Mouse (Mus musculus): Measurements from ENCODE around the gene Hspbap1.
A peak's percentile ranks its signal among the peaks of the same experiment; 100 is the strongest.

Gene Hspbap1

GRCm38 (mm10) chr16:35769878-35770657 lies at the start of gene Hspbap1:
Gene Hspbap1, plus strand, starts transcription at chr16:35770375.
- peak; percentile 94 to 95 for DNase-seq

GRCm38 (mm10) chr16:35724561-35724960 lies 45.6 kb upstream of the Hspbap1 start:
- DNase-seq, result no peak

DNA sequence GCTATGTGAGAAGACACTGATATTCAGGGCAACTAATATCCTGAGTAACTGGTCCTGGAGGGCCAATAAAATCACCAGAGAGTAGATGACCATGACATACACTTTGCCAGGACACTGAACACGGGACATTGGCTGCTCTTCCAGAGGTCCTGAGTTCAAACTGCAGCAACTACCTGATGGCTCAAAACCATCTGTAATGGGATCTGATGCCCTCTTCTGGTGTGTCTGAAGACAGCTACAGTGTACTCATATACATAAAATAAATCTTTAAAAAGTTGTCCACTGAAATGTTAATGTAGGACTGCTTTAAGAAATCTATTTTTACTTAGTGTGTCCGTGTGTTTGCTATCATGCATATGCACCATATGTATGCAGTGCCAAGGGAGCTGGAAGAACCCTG lies 43.6 kb upstream of the Hspbap1 start:
- no peak for DNase-seq

GRCm38 (mm10) chr16:35729151-35729738 lies 40.9 kb upstream of the Hspbap1 start:
- no peak for DNase-seq

DNA sequence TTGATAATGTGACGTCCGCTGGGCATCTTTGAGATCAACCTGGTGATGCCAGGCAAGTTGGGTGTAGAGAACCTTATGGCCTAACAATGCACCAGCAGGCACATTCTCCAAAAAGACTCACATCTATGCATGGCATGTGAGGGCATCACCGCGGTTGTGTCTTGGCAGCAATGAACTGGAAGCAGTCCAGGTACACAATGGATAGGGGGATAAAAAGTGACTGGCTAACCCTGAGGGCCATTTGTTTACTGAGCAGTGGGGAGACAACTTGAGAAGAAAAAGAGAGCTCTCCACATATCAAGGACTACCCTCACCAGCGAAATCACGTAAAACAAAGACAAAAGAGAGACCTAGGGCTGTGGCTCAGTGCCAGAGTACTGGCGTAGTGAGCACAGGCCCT lies 38.1 kb upstream of the Hspbap1 start:
- DNase-seq, result peak; percentile 39 to 54

GRCm38 (mm10) chr16:35734038-35734437 lies 36.1 kb upstream of the Hspbap1 start:
- DNase-seq, result peak; percentile 77 to 83

DNA sequence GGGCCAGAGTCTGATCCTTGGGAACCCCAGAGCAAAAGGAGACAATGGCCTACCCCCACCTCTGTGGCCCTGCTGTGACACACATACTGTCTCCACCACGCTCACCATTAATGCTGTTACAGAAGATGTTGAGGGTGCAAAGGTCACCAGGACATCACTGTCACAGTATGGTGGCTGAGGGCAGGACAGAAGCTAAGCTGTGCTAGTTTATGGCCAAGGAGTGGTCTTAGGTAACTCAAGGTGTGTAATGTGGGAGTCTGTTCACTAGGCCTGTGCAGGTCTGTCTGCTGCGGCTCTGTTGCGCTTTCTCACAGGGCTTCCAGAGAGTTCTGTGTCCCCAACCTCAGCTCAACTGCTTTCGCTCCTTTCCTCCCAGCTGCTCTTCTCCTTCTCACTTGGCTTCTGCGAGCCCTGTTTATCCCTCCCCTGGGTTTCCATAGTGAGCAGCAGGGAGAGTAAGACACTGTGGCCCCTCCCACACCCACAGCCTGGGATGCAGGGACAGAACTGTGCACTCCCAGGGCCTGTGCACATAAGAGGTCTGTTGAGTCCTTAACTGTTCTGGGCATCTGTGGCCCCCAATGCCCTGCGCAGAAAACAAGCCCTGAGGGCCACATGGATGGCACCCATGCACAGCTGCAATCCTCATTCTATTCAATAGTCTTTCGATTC lies 31.9 kb upstream of the Hspbap1 start:
- DNase-seq, result no peak

DNA sequence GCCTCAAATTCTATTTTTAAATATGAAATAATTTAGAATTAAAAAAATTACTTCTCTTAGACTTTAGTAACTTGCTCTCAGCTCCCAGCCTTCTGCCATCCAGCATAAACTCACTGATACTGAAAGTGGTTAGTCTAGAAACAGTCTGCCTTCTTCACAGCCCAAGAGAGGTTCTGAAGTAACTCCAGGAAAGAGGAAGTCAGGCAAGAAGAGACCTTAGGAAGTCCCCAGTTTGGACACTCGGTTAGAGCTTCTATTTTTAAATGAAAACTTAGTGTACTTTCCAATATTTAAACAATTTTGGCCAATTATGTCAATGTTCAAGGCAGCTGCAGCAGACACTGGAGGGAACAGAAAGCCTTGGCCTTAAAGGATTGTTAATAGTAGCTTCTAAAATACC lies 30.6 kb upstream of the Hspbap1 start:
- DNase-seq, result no peak

DNA sequence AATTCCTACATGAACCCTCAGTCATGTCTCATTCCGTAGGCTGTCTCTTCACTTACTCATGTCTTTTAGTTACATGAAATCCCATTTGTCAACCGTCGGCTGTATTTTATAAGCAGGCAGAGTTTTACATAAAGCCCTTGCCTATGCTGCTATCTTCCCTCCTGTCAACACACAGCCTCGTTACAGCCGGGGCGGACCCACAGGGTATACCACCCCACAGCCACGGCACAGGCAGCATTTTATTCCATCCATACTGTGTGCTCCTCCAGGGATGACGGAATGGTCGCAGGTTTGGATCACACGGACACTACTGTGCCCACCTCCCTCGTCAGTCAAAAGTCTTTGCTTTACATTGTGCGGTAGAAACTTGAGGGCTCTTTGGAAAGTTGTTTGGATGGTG lies 29.8 kb upstream of the Hspbap1 start:
- DNase-seq, result no peak

DNA sequence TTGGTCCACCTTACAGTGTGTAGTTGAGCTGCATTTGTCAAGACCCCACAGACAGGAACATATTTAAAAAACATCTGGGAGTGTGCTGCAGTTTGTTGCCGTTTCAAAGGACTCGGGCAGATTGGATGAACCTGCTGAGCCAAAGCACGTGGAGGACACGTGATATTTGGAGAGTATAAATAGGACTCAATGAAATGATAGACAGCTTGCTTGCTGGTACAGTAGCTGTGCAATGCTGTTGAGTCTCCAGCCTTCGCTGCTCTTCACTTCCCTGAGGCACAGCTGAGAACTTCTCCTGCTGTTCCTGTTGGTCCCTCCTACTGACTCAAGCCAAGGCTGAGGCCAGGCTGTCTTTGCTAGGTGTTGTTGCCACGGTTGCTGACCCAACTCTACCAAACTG lies 29.2 kb upstream of the Hspbap1 start:
- no peak for DNase-seq

GRCm38 (mm10) chr16:35741621-35742020 lies 28.6 kb upstream of the Hspbap1 start:
- no peak for DNase-seq

DNA sequence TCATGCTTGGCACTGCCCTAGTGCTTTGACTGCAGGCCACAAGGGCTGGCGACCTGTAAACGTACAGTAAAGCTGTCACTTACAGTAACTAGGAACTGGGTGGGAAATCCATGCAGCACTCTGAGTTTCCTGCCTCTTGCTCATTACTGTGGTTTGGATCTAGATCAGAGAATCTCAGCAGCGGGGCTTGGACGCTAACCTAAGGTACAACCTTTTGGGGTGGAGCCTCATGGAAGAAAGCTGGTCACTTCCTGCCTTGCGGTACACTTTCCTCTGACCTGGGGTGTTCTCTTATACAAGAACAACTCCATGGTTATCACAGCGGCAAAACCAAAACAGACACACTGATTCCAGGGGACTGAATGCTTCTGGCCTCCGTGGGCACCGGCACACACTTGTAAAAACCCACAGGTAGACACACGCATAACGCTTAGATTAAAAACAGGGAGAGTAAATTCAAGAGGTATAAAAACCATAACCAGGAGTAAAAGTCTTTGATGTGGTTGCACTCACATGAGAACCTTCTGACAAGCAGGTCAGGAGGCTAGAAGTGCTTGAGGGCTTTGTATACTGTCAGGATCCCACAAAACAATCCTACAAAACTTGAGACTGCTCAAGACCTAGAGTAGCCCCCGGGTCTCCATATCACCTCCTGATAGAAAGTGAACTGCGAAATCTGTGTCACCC lies 27.8 kb upstream of the Hspbap1 start:
- no peak for DNase-seq

- DNase-seq, result peak in 1 of 2 experiments; percentile 31
Measured at GRCm38 (mm10) chr16:35747417-35748236, 22.5 kb upstream of the Hspbap1 start.

DNA sequence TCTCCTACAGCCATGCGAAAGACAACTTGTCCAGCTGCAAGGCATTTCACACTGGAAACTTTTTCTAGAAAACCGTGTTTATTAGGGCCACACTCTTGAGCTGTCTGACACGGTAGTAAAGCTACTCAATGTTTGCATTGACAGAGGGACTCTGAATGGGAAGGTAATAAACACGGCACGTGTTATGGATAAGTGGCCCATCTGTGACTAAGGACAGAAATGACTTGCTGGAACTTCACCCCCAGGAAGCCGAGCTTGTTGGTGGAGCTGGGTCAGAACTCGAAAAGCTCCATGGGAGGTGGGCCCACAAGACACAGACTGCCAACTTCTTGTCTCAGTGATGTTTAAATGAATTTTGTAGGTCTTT lies 22.0 kb upstream of the Hspbap1 start:
- no peak for DNase-seq

DNA sequence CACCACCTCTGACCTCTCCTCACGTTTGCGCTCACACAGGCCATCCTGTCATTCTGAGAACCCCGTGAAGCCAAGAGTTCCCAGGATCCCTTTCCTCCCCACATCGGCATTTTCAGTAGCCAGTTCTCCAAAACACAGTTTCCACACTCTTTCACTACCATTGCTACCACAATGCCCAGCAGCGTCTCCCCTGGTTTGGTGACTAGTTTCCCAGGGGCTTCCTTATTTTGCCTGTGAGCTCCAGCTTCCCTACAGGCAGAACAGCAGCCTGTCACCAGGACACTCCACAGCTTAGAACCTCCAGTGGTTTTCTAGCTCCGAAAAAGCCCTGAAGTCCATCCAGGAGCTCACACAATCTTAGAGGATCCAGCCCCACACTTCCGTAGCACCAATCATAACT lies 20.8 kb upstream of the Hspbap1 start:
- no peak for DNase-seq

DNA sequence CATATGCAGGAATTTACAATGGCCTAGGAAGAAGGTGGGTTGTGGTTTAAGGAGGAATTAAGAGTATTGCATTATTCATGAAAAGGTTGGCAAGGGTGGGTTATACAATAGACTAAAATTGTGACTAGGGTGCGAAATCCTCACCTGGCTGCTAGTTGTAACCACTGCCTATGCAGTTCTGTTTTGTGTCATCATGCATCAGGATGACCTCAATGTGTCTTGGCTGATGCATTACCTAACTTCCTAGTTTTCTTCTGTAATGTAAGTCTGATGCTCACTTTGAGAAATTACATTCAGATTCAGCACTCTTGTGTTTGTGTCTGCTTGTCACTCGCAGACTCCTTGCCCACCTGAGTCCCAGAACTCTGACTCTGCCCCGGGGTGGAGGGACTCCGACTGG lies 18.3 kb upstream of the Hspbap1 start:
- no peak for DNase-seq

GRCm38 (mm10) chr16:35753926-35754325 lies 16.2 kb upstream of the Hspbap1 start:
- no peak for DNase-seq

GRCm38 (mm10) chr16:35755502-35756334 lies 14.5 kb upstream of the Hspbap1 start:
- DNase-seq, result no peak

- DNase-seq, result no peak
Measured at GRCm38 (mm10) chr16:35756697-35757096, 13.5 kb upstream of the Hspbap1 start.

DNA sequence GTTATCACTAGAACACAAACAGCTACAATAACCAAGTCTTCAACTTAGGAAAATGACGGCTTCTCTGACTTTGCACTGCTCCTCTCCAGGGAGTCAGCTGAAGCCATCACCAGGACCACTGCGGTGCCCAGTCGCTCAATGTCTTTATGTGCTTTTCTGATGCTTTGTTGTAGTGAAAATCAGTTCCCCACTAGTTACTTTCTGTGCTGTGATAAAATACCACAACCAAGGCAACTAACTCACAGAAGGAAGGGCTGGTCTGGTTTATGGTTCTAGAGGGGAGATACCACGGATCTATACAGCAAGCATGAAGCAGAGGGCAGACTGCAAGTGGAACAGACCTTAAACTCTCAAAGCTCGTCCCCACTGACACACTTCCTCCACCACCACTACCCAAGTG lies 10.8 kb upstream of the Hspbap1 start:
- DNase-seq, result no peak

GRCm38 (mm10) chr16:35763590-35764296 lies 6.4 kb upstream of the Hspbap1 start:
- no peak for DNase-seq

All from cerebellum, postnatal 14 days (tissue).